Mouse (Mus musculus): Measurements from ENCODE around the gene Vash1. TPM values are rescaled to one million over a fixed set of nuclear protein-coding genes. Genes with fewer than 3 reads are reported as not detected.

Vash1 gene
- polyA plus RNA-seq, 1 experiment from 2014 or later = 27.4 TPM

Other genes with a start within 250 kb of the Vash1 start
- gene Angel1, start 47.8 kb downstream of the Vash1 start, polyA plus RNA-seq (2016; fragmentation: Nextera tagmentation; extraction: Ambion mirVana) = 14.7 and 14.8 TPM in 2 replicates
- not detected in 2 replicates for gene Lrrc74a, start 55.7 kb downstream of the Vash1 start, polyA plus RNA-seq (2016; fragmentation: Nextera tagmentation; extraction: Ambion mirVana)
- 20.3 and 34.2 TPM in 2 replicates for gene Irf2bpl, start 206.1 kb downstream of the Vash1 start, polyA plus RNA-seq (2016; fragmentation: Nextera tagmentation; extraction: Ambion mirVana)